Mouse (Mus musculus) erythroid progenitor cell, adult 5-6 weeks (primary cell): Measurements from ENCODE around the gene Sar1a. TPM values are rescaled to one million over a fixed set of nuclear protein-coding genes. Genes with fewer than 3 reads are reported as not detected.

Experiments used
- ATAC-seq: replicated peaks from 2 replicates; pipeline ENCODE4 v1.8.0; 2016; ENCODE audit warnings: moderate number of reproducible peaks, mild to moderate bottlenecking, moderate TSS enrichment, inconsistent platforms; ENCODE audit not compliant: poor library complexity, low FRiP score, severe bottlenecking
- total RNA-seq, 2 experiments: library from RNA; stranded (forward) in 1 of 2; stranded (reverse) in 1 of 2; fragments of 150-400 nt in 1 of 2; fragments of 186-747, 209-891 nt in 1 of 2; gene quantifications; 2 replicates each; pipeline versions ENCODE4 v1.2.3 to v1.2.4; 2015 to 2017; ENCODE audit warnings: low replicate concordance in 2 of 2

Sar1a gene
- total RNA-seq, 2 experiments from 2014 or later = 26.9 to 43.6 TPM

DNA sequence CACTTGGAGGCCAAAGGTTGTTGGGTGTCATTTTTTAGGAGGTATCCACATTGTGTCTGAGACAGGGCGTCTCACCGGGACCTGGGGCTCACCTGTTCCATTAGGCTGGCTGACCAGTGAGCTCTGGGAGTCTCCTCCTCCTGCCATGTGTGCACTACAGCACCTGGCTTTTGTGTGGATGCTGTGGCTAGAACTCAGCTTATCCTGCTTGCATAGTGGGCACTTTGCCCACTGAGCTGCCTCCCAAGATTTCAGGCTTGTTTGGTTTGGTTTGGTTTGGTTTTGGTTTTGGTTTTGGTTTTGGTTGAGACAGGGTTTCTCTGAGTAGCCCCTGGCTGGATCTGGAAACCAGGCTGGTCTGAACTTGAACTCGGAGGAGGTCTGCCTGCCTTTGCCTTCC lies 42.1 kb downstream of the Sar1a start:
- ATAC-seq = no peak

DNA sequence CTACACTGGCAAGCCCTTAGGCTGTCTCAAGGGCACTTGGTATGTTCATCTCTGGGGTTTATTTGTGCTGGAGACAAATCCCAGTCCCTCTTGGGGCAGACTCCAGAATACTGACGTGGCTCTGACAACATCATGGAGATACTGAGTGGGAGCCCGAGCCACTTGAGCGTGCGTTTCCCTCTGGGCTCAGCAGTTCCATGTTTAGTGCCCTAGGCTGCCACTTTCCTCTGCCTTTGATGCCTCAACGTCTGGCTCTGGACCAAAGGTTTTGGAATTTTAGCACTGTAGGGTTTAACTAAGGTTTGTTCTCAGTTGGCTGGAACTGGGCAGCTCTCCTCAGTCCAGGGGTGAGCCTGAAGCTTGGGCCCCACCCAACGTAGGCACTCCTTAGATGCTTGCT lies 43.2 kb downstream of the Sar1a start:
- ATAC-seq = no peak

DNA sequence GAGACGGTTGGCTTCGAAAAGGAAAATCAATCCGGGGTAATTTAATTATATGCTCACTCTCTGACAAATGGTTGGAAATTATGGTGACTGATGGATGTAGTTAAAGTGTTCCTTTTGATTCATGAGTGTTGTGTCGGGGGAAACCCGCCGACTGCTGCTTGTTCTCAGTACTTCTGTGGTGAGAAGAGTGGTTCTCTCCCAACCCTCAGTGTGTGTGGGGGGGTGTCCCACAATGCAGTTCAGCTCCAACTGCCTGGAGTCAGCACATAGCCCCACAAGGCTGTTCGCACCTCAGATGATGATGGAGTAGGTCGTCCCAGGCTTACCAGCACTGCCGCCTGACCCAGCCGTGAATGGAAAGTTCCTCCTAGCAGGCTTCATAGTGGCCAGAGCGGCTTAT lies 49.1 kb downstream of the Sar1a start:
- ATAC-seq = no peak

DNA sequence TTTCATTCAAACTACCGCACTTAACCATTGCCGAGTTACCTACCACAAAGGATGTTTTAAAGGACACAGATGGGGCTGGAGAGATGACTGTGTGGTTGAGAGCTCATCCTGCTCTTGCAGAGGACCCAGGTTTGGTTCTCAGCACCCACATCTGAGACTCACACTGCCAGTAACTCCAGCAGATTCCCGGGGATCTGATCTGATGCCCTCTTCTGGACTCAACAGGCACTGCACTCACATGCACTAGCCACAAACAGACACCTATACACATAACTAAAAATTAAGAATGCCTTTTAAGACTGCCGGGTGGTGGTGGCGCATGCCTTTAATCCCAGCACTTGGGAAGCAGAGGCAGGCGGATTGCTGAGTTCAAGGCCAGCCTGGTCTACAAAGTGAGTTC lies 50.1 kb downstream of the Sar1a start:
- ATAC-seq = no peak

DNA sequence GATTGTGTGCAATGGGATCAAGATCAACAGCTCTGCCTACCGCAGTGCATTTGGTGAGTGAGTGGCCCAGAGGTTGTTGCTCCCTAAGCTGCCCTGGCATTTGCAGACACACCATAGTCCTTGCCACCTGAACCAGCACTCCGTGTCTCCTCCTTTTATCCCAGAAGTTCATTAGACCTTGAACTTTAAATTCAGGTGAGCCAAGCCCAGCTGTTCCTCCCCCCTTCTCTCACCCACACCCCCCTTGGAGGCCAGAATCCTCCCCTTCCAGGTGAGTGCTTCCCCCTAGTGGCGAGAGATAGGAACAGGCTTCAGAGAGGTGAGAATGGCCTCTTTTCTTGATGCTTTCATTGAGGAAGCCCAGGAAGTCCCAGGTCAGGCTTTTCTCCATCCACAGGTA lies 54.3 kb downstream of the Sar1a start:
- ATAC-seq = peak; percentile 67

DNA sequence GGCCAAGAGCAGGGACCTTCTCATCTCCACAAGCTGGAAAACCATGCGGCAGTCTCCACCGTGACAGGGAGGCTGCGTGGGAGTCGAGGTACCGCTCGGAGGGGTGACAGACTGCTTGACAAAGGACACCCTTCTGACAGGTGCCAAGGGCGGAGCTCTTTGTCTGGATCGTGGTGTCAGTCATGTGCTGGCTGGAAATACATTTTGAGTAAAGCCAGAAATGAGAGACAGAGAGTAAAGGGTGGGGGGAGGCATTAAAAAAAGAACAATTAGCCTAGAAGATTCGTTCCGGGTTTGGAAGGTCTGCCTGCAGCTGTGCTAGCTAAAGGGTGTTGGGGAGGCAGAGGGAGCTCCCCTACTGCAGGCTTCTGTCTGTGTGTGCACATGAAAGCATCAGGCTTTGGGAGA lies 56.6 kb downstream of the Sar1a start:
- ATAC-seq = no peak

- ATAC-seq = no peak
These were observed 57.4 kb downstream of the Sar1a start for GRCm38 (mm10) chr10:61737537-61737936.

DNA sequence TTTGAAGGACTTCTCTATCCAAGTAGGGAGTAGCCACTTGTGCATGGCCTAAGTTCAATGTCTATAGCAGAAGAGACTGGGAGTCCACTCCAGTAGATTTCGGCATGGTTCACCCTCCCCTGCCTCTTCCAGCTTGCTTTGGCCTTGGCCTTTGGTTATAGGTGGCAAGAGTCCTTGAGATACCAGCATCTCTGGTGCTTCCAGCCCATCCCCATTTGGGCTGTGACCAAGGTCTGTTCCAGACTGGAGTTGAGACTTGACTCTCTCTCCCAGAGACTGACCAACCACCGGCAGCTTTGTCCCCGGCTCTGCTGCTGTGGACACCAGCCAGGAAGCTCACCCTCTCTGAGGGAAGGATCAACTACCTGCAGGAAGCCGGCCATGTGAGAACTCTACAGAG lies 58.0 kb downstream of the Sar1a start:
- no peak for ATAC-seq

- ATAC-seq = no peak
These were observed 61.2 kb downstream of the Sar1a start for GRCm38 (mm10) chr10:61741306-61741705.

DNA sequence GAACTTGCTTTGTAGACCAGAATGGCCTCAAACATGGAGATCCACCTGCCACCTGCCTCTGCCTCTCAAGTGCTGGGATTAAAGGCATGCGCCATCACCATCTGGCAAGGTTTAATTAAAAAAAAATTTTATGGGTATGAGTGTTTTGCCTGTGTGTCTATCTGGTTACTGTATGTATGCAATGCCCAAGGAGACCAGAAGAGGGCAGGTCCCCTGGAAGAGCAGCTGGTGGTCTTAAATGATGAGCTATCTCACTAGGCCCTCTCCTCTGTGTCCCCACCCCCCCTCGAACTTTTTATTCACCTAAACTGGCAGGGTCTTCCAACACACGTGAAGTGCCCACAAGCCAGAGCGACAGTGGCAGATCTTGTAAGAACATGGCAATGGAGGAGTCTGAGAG lies 61.8 kb downstream of the Sar1a start:
- no peak for ATAC-seq

DNA sequence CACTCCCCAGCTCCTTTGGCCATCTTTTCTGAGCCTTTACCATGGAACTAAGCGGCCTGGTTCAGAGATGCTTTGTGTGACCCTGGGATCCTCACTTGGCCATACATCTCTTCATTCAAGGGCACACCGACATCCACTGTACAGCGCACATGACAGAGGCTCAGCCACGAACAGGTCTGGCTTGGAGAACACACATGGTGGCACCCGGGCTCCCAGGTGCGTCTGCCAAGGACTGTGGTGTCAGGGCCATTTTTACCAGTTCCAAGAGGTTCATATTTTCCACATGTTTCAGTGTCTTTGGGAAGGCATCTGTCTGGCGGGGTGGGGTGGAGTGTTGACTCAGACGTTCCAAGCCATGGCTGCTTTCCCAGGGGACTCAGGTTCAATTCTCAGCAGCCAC lies 62.2 kb downstream of the Sar1a start:
- ATAC-seq = no peak

Other genes starting within 250 kb of the Sar1a start
- gene Eif4ebp2, start 227.6 kb upstream of the Sar1a start, total RNA-seq (2015; ENCODE audit: low replicate concordance) = 69.2 and 88.4 TPM in 2 replicates
- gene Eif4ebp2, start 227.6 kb upstream of the Sar1a start, total RNA-seq (2017; ENCODE audit: low replicate concordance) = 9.1 and 9.5 TPM in 2 replicates
- 2.2 and 5.4 TPM in 2 replicates for gene Lrrc20, start 204.5 kb upstream of the Sar1a start, total RNA-seq (2015; ENCODE audit: low replicate concordance)
- gene Lrrc20, start 204.5 kb upstream of the Sar1a start, total RNA-seq (2017; ENCODE audit: low replicate concordance) = 2.5 and 2.6 TPM in 2 replicates
- not detected in 2 replicates for gene Npffr1, start 84.8 kb upstream of the Sar1a start, total RNA-seq (2015; ENCODE audit: low replicate concordance)
- gene Npffr1, start 84.8 kb upstream of the Sar1a start, total RNA-seq (2017; ENCODE audit: low replicate concordance) = not detected in 2 replicates
- gene Ppa1, start 31.7 kb upstream of the Sar1a start, total RNA-seq (2015; ENCODE audit: low replicate concordance) = 13.8 and 15.1 TPM in 2 replicates
- gene Ppa1, start 31.7 kb upstream of the Sar1a start, total RNA-seq (2017; ENCODE audit: low replicate concordance) = 7.0 and 17.5 TPM in 2 replicates
- gene Tysnd1, start 15.2 kb downstream of the Sar1a start, total RNA-seq (2015; ENCODE audit: low replicate concordance) = 6.3 and 14.1 TPM in 2 replicates
- 3.5 and 7.3 TPM in 2 replicates for gene Tysnd1, start 15.2 kb downstream of the Sar1a start, total RNA-seq (2017; ENCODE audit: low replicate concordance)
- 1.3 and 6.5 TPM in 2 replicates for gene Aifm2, start 35.0 kb downstream of the Sar1a start, total RNA-seq (2015; ENCODE audit: low replicate concordance)
- gene Aifm2, start 35.0 kb downstream of the Sar1a start, total RNA-seq (2017; ENCODE audit: low replicate concordance) = 1.8 and 9.9 TPM in 2 replicates
- not detected in 2 replicates for gene H2afy2, start 103.8 kb downstream of the Sar1a start, total RNA-seq (2015; ENCODE audit: low replicate concordance)
- not detected in 2 replicates for gene H2afy2, start 103.8 kb downstream of the Sar1a start, total RNA-seq (2017; ENCODE audit: low replicate concordance)